Mouse (Mus musculus) heart, embryonic 16.5 days (tissue): Measurements from ENCODE around the gene Rab11fip4. TPM values are rescaled to one million over a fixed set of nuclear protein-coding genes. Genes with fewer than 3 reads are reported as not detected.
A peak's percentile ranks its signal among the peaks of the same experiment; 100 is the strongest.

ENCODE experiments used
- ATAC-seq: fragments of 200-750 bp; cut with Nextera tagmentation; replicated peaks from 2 replicates; pipeline ENCODE4 v1.8.0; 2017; ENCODE audit warnings: moderate number of reproducible peaks; ENCODE audit not compliant: insufficient read depth, low FRiP score; ENCODE audit errors: extremely low read depth
- H3K27ac ChIP-seq: fragments of 300-500 bp; sonication (generic); 2 replicates; pipeline ENCODE4 v1.5.1; 2014; ENCODE audit warnings: mild to moderate bottlenecking, low read length, control low read depth, moderate library complexity
- H3K27me3 ChIP-seq: fragments of 300-500 bp; sonication (generic); 2 replicates; pipeline ENCODE4 v1.6.1; 2014; ENCODE audit warnings: low read length, mixed read lengths; ENCODE audit not compliant: control insufficient read depth, insufficient read depth
- H3K36me3 ChIP-seq: fragments of 300-500 bp; sonication (generic); 2 replicates; pipeline ENCODE4 v1.6.1; 2014; ENCODE audit not compliant: control insufficient read depth, insufficient read depth
- H3K4me1 ChIP-seq: fragments of 300-500 bp; sonication (generic); 2 replicates; pipeline ENCODE4 v1.6.1; 2014; ENCODE audit warnings: low read length, mixed read lengths; ENCODE audit not compliant: control insufficient read depth, insufficient read depth
- H3K4me2 ChIP-seq: fragments of 300-500 bp; sonication (generic); 2 replicates; pipeline ENCODE4 v1.6.1; 2014; ENCODE audit warnings: low read depth, mild to moderate bottlenecking, control low read depth, low read length
- H3K4me3 ChIP-seq: fragments of 300-500 bp; sonication (generic); 2 replicates; pipeline ENCODE4 v1.5.1; 2014; ENCODE audit warnings: mild to moderate bottlenecking, control low read depth, low read length
- H3K9ac ChIP-seq: fragments of 300-500 bp; sonication (generic); 2 replicates; pipeline ENCODE4 v1.6.1; 2014; ENCODE audit warnings: low read length, control low read depth
- H3K9me3 ChIP-seq: fragments of 300-500 bp; sonication (generic); replicated peaks from 2 replicates; pipeline ENCODE4 v1.6.1; 2016; ENCODE audit warnings: low read length; ENCODE audit not compliant: control insufficient read depth
- WGBS: fragments of 180-500 bp; shearing (Covaris S2); extraction: QIAGEN DNeasy Blood & Tissue Kit; methylation state at CpG from one replicate; pipeline ENCODE4 v1.1.7; 2014; 5-methylcytosine and 5-hydroxymethylcytosine counted together
- polyA plus RNA-seq: library from polyadenylated mRNA; unstranded; fragments of >200 nt; fragmentation: Nextera tagmentation; extraction: Ambion mirVana; gene quantifications from 2 replicates; pipeline ENCODE4 v1.2.1, GENCODE M21; 2015

The Rab11fip4 gene
- polyA plus RNA-seq, 1 experiment from 2014 or later = 2.7 TPM

- Histone ChIP-seq H3K4me1 (peaks cover 6% of the 10 kb centered on the region; the same call in 1 of the 2 replicates), H3K27ac (no peak overlapping the region), H3K36me3 (peaks cover 11% of the 10 kb centered on the region), H3K4me2 (no peak overlapping the region), H3K27me3 (no peaks in the 10 kb centered on the region), H3K9me3 (no peaks in the 10 kb centered on the region), H3K4me3 (no peak overlapping the region), H3K9ac (no peak overlapping the region)
- 64% methylated on average over 14 of the region's 14 CpGs for WGBS
- peak; percentile 54; the same call in 1 of the 2 replicates for ATAC-seq
Observed at GRCm38 (mm10) chr11:79575383-79576073, 15.5 kb upstream of the Rab11fip4 start.

GRCm38 (mm10) chr11:79577741-79578140, 13.3 kb upstream of the Rab11fip4 start:
- peaks cover 6% of the 10 kb centered on the region; the same call in 1 of the 2 replicates for H3K4me1 ChIP-seq
- no peak overlapping the region for H3K4me2 ChIP-seq
- H3K4me3 ChIP-seq = no peak overlapping the region
- no peak; the same call in 1 of the 2 replicates for ATAC-seq
- H3K27ac ChIP-seq = no peak overlapping the region
- peaks cover 6% of the 10 kb centered on the region; the same call in 1 of the 2 replicates for H3K36me3 ChIP-seq
- H3K9ac ChIP-seq = no peak overlapping the region
- no peaks in the 10 kb centered on the region for H3K9me3 ChIP-seq
- no peaks in the 10 kb centered on the region for H3K27me3 ChIP-seq
- WGBS = 34% methylated on average over 5 of the region's 5 CpGs

GRCm38 (mm10) chr11:79580660-79581059, 10.4 kb upstream of the Rab11fip4 start:
- 45% methylated on average over 4 of the region's 4 CpGs for WGBS
- Histone ChIP-seq H3K4me2 (no peak overlapping the region), H3K27ac (no peak overlapping the region), H3K9me3 (no peaks in the 10 kb centered on the region), H3K4me1 (peaks cover 5% of the 10 kb centered on the region; the same call in 1 of the 2 replicates), H3K4me3 (no peak overlapping the region), H3K9ac (no peak overlapping the region), H3K36me3 (peaks cover 6% of the 10 kb centered on the region; the same call in 1 of the 2 replicates), H3K27me3 (no peaks in the 10 kb centered on the region)
- no peak for ATAC-seq

GRCm38 (mm10) chr11:79581257-79581656, 9.8 kb upstream of the Rab11fip4 start:
- H3K4me1 ChIP-seq = 0 out of 2 replicates have a peak, but pooled peaks cover 4% of the 10 kb centered on the region
- H3K27ac ChIP-seq = no peak overlapping the region
- no peak overlapping the region for H3K4me2 ChIP-seq
- ATAC-seq = no peak
- H3K9ac ChIP-seq = no peak overlapping the region
- no peak overlapping the region for H3K4me3 ChIP-seq
- no peaks in the 10 kb centered on the region for H3K9me3 ChIP-seq
- H3K36me3 ChIP-seq = peaks cover 6% of the 10 kb centered on the region; the same call in 1 of the 2 replicates
- no peaks in the 10 kb centered on the region for H3K27me3 ChIP-seq
- WGBS = 84% methylated on average over 6 of the region's 6 CpGs

- H3K9me3 ChIP-seq = no peaks in the 10 kb centered on the region
- H3K4me3 ChIP-seq = no peak overlapping the region
- H3K27me3 ChIP-seq = peaks cover 8% of the 10 kb centered on the region
- no peak overlapping the region for H3K27ac ChIP-seq
- WGBS = 10% methylated on average over 5 of the region's 5 CpGs
- no peak overlapping the region for H3K4me2 ChIP-seq
- ATAC-seq = no peak; the same call in 1 of the 2 replicates
- H3K4me1 ChIP-seq = no peaks in the 10 kb centered on the region
- no peak overlapping the region for H3K9ac ChIP-seq
- no peaks in the 10 kb centered on the region for H3K36me3 ChIP-seq
Observed at GRCm38 (mm10) chr11:79584191-79584590, 6.8 kb upstream of the Rab11fip4 start.

- H3K4me2 ChIP-seq = no peak overlapping the region
- no peak overlapping the region for H3K27ac ChIP-seq
- peaks cover 4% of the 10 kb centered on the region for H3K4me1 ChIP-seq
- no peaks in the 10 kb centered on the region for H3K36me3 ChIP-seq
- ATAC-seq = no peak
- no peak overlapping the region for H3K4me3 ChIP-seq
- H3K9me3 ChIP-seq = no peaks in the 10 kb centered on the region
- peaks cover 53% of the 10 kb centered on the region for H3K27me3 ChIP-seq
- no peak overlapping the region for H3K9ac ChIP-seq
- 47% methylated on average over 14 of the region's 14 CpGs for WGBS
Observed at GRCm38 (mm10) chr11:79589317-79590075, 1.5 kb upstream of the Rab11fip4 start.

- Histone ChIP-seq H3K4me1 (peaks cover 4% of the 10 kb centered on the region), H3K4me2 (peak overlapping the region; percentile 97), H3K9me3 (no peaks in the 10 kb centered on the region), H3K36me3 (no peaks in the 10 kb centered on the region), H3K4me3 (peak overlapping the region; percentile 65), H3K27me3 (peaks cover 53% of the 10 kb centered on the region), H3K9ac (peak overlapping the region; percentile 63), H3K27ac (no peak overlapping the region)
- 33% methylated on average over 5 of the region's 5 CpGs for WGBS
- ATAC-seq = no peak
Observed at GRCm38 (mm10) chr11:79591591-79591975, 571 bp downstream of the Rab11fip4 start.

- ATAC-seq = no peak
- Histone ChIP-seq H3K4me1 (peaks cover 4% of the 10 kb centered on the region), H3K27me3 (peaks cover 52% of the 10 kb centered on the region)
Observed at GRCm38 (mm10) chr11:79593495-79593894, 2.5 kb downstream of the Rab11fip4 start.

GRCm38 (mm10) chr11:79610454-79610853, 19.4 kb downstream of the Rab11fip4 start:
- Histone ChIP-seq H3K27me3 (peaks cover 3% of the 10 kb centered on the region; the same call in 1 of the 2 replicates), H3K9ac (peak overlapping the region; percentile 18; the same call in 1 of the 2 replicates), H3K4me2 (peak overlapping the region; percentile 48), H3K9me3 (no peaks in the 10 kb centered on the region), H3K36me3 (no peaks in the 10 kb centered on the region), H3K27ac (no peak overlapping the region), H3K4me3 (no peak overlapping the region), H3K4me1 (peaks cover 12% of the 10 kb centered on the region)
- WGBS = 57% methylated on average over 2 of the region's 2 CpGs
- no peak for ATAC-seq

More at GRCm38 (mm10) chr11:79593495-79593894, 2.5 kb downstream of the Rab11fip4 start:
- Histone ChIP-seq H3K9ac (no peak overlapping the region), H3K4me3 (no peak overlapping the region), H3K4me2 (no peak overlapping the region), H3K9me3 (no peaks in the 10 kb centered on the region), H3K36me3 (no peaks in the 10 kb centered on the region), H3K27ac (no peak overlapping the region)
- 28% methylated on average over 11 of the region's 11 CpGs for WGBS
